Mouse (Mus musculus): ENCODE measurements around the gene Mgat5. TPM values are rescaled to one million over a fixed set of nuclear protein-coding genes. Genes with fewer than 3 reads are reported as not detected.

The Mgat5 gene
- polyA plus RNA-seq, 2 experiments, result 6.6 to 8.4 TPM

- Histone ChIP-seq H3K36me3 (ENCODE audit: control insufficient read depth, insufficient read depth, low read length) (no peaks in the 10 kb centered on the region), H3K4me1 (ENCODE audit: control insufficient read depth, insufficient read depth, low read length) (no peaks in the 10 kb centered on the region), H3K27me3 (ENCODE audit: control insufficient read depth, insufficient read depth, low read length) (no peaks in the 10 kb centered on the region), H3K4me2 (replicated peaks; ENCODE audit: low read depth, low read length, severe bottlenecking) (no peak overlapping the region), H3K9ac (ENCODE audit: low read depth, low read length, severe bottlenecking) (no peak overlapping the region), H3K4me3 (replicated peaks; ENCODE audit: low read length) (no peak overlapping the region), H3K27ac (replicated peaks; ENCODE audit: low read depth, low read length) (no peak overlapping the region), H3K9me3 (ENCODE audit: control insufficient read depth, low read length) (no peaks in the 10 kb centered on the region)
- no peak for TF ChIP-seq POLR2A (IDR thresholded peaks at IDR 0.05; ENCODE audit: borderline replicate concordance, extremely low read depth, insufficient read depth, insufficient read length)
- WGBS, result 69% methylated on average over 5 of the region's 5 CpGs
- ATAC-seq (ENCODE audit: low FRiP score, low read depth) (no peak), DNase-seq (ENCODE audit: low spot score) (no peak)
These were observed 105.2 kb downstream of the Mgat5 start for GRCm38 (mm10) chr1:127310011-127310410.

GRCm38 (mm10) chr1:127310703-127311102, 105.9 kb downstream of the Mgat5 start:
- DNase-seq (ENCODE audit: low spot score) (no peak), ATAC-seq (ENCODE audit: low FRiP score, low read depth) (no peak)
- Histone ChIP-seq H3K9ac (ENCODE audit: low read depth, low read length, severe bottlenecking) (no peak overlapping the region), H3K4me1 (ENCODE audit: control insufficient read depth, insufficient read depth, low read length) (no peaks in the 10 kb centered on the region), H3K27ac (replicated peaks; ENCODE audit: low read depth, low read length) (no peak overlapping the region), H3K4me2 (replicated peaks; ENCODE audit: low read depth, low read length, severe bottlenecking) (no peak overlapping the region), H3K9me3 (ENCODE audit: control insufficient read depth, low read length) (no peaks in the 10 kb centered on the region), H3K4me3 (replicated peaks; ENCODE audit: low read length) (no peak overlapping the region), H3K27me3 (ENCODE audit: control insufficient read depth, insufficient read depth, low read length) (no peaks in the 10 kb centered on the region), H3K36me3 (ENCODE audit: control insufficient read depth, insufficient read depth, low read length) (no peaks in the 10 kb centered on the region)
- TF ChIP-seq POLR2A (IDR thresholded peaks at IDR 0.05; ENCODE audit: borderline replicate concordance, extremely low read depth, insufficient read depth, insufficient read length), result no peak
- 79% methylated on average over 3 of the region's 3 CpGs for whole genome bisulfite sequencing

GRCm38 (mm10) chr1:127313652-127314350, 109.0 kb downstream of the Mgat5 start:
- Histone ChIP-seq H3K9ac (ENCODE audit: low read depth, low read length, severe bottlenecking) (no peak overlapping the region), H3K9me3 (ENCODE audit: control insufficient read depth, low read length) (no peaks in the 10 kb centered on the region), H3K27ac (replicated peaks; ENCODE audit: low read depth, low read length) (no peak overlapping the region), H3K4me3 (replicated peaks; ENCODE audit: low read length) (no peak overlapping the region), H3K4me1 (ENCODE audit: control insufficient read depth, insufficient read depth, low read length) (0 out of 2 replicates have a peak, but pooled peaks cover 3% of the 10 kb centered on the region), H3K27me3 (ENCODE audit: control insufficient read depth, insufficient read depth, low read length) (no peaks in the 10 kb centered on the region), H3K4me2 (replicated peaks; ENCODE audit: low read depth, low read length, severe bottlenecking) (no peak overlapping the region), H3K36me3 (ENCODE audit: control insufficient read depth, insufficient read depth, low read length) (no peaks in the 10 kb centered on the region)
- TF ChIP-seq POLR2A (IDR thresholded peaks at IDR 0.05; ENCODE audit: borderline replicate concordance, extremely low read depth, insufficient read depth, insufficient read length), result no peak
- no peak for DNase-seq (ENCODE audit: low spot score)
- no peak for ATAC-seq (ENCODE audit: low FRiP score, low read depth)
- WGBS, result 62% methylated on average over 8 of the region's 8 CpGs

- no peak overlapping the region for H3K9ac ChIP-seq (ENCODE audit: low read depth, low read length, severe bottlenecking)
- no peaks in the 10 kb centered on the region for H3K9me3 ChIP-seq (ENCODE audit: control insufficient read depth, low read length)
- H3K4me2 ChIP-seq (replicated peaks; ENCODE audit: low read depth, low read length, severe bottlenecking), result no peak overlapping the region
- H3K27me3 ChIP-seq (ENCODE audit: control insufficient read depth, insufficient read depth, low read length), result no peaks in the 10 kb centered on the region
- 86% methylated on average over 13 of the region's 13 CpGs for WGBS
- no peak overlapping the region for H3K4me3 ChIP-seq (replicated peaks; ENCODE audit: low read length)
- DNase-seq (ENCODE audit: low spot score) (no peak), ATAC-seq (ENCODE audit: low FRiP score, low read depth) (no peak)
- H3K27ac ChIP-seq (replicated peaks; ENCODE audit: low read depth, low read length), result no peak overlapping the region
- TF ChIP-seq POLR2A (IDR thresholded peaks at IDR 0.05; ENCODE audit: borderline replicate concordance, extremely low read depth, insufficient read depth, insufficient read length), result no peak
- H3K4me1 ChIP-seq (ENCODE audit: control insufficient read depth, insufficient read depth, low read length), result peaks cover 3% of the 10 kb centered on the region; the same call in 1 of the 2 replicates
- H3K36me3 ChIP-seq (ENCODE audit: control insufficient read depth, insufficient read depth, low read length), result 0 out of 2 replicates have a peak, but pooled peaks cover 5% of the 10 kb centered on the region
These were observed 111.2 kb downstream of the Mgat5 start for GRCm38 (mm10) chr1:127315763-127316627.

GRCm38 (mm10) chr1:127316651-127317050, 111.8 kb downstream of the Mgat5 start:
- no peak for TF ChIP-seq POLR2A (IDR thresholded peaks at IDR 0.05; ENCODE audit: borderline replicate concordance, extremely low read depth, insufficient read depth, insufficient read length)
- 72% methylated on average over 6 of the region's 6 CpGs for WGBS
- DNase-seq (ENCODE audit: low spot score), result no peak

More at GRCm38 (mm10) chr1:127316651-127317050, 111.8 kb downstream of the Mgat5 start:
- Histone ChIP-seq H3K36me3 (ENCODE audit: control insufficient read depth, insufficient read depth, low read length) (0 out of 2 replicates have a peak, but pooled peaks cover 6% of the 10 kb centered on the region), H3K9ac (ENCODE audit: low read depth, low read length, severe bottlenecking) (no peak overlapping the region), H3K27me3 (ENCODE audit: control insufficient read depth, insufficient read depth, low read length) (no peaks in the 10 kb centered on the region), H3K4me1 (ENCODE audit: control insufficient read depth, insufficient read depth, low read length) (peaks cover 3% of the 10 kb centered on the region; the same call in 1 of the 2 replicates), H3K9me3 (ENCODE audit: control insufficient read depth, low read length) (no peaks in the 10 kb centered on the region), H3K4me3 (replicated peaks; ENCODE audit: low read length) (no peak overlapping the region), H3K27ac (replicated peaks; ENCODE audit: low read depth, low read length) (no peak overlapping the region), H3K4me2 (replicated peaks; ENCODE audit: low read depth, low read length, severe bottlenecking) (no peak overlapping the region)
- no peak for ATAC-seq (ENCODE audit: low FRiP score, low read depth)
